Mouse (Mus musculus): ENCODE results near the gene Nudt13.
"Not testable (repeated sequence)": the region's sequence is repeated elsewhere in the genome, so short reads cannot be mapped to it uniquely, and the experiment has no call there.

Nudt13 gene

DNA sequence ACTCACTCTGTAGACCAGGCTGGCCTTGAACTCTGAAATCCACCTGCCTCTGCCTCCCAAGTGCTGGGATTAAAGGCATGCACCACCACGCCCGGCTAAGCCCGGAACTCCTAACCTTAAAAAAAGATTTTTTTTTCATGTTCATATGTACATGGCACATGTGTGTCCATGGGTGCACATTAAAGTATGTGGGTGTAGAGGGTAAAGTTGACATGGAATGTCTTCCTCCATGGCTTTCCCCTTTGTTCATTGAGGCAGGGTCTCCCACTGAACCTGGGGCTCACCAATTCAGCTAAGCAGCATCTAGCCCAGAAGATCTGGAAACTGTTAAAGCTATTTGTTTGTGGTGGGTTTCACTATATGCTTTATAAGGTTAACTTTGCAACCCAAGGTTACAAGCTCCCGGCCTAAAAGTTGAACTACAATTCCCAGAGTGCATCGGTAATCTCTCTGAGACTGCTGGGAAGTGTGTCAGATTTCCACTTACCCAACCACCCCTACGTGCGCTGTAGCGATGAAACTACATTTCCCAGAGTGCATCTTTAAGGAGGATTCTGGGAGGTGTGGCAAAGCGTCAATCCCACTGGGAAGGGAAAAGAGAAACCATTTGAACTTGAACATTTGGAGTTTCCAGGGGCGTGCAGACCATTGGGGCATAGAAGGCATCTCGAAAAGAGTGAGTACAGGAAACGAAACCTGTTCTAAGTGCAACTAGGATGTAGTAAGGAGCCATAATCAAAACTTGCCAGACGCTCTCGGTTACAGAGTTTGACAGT lies at the start of gene Nudt13:
TSS of gene Nudt13 (plus strand) at position 581 of the 776 bp plus-strand sequence.
- peak; percentile 59 for DNase-seq (ENCODE audit: low spot score)

DNA sequence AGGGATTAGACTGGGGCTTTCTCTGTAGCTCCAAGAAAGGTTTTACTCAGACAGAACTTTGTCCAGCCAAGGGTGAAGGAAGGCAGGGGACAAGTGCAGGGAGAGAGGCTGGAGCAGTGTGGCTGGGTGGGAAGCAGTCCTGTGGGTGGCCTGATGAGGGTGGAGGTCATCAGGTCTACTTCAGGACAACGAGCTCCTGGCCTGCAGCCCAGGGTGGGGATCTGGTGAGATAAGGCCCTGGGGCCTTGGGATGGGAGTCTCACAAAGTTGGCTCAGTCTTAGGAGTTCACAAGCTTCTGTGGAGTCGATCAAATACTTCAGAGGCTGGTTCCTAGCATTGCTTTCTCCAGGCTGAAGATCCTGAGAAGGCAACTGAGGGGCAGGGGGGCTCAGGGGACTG lies 49.2 kb upstream of the Nudt13 start:
- no peak for DNase-seq (ENCODE audit: low spot score)

DNA sequence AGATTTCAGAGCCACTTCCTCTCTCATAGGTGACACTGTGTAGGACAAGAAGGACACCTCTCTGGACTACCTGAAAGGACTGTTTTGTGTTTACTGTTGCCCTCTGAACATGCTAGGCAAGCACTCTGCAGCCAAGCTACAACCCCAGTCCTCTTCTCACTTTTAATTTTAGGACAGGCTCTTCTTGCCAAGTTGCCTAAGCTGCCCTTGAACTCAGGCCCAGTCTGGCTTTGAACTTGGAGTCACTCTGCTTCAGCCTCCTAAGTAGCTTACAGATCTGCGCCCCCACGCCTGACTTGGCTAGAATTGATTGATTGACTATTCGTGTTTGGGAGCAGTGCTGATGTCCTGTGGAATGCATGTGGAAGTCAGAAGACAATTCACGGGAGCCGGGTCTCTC lies 48.6 kb upstream of the Nudt13 start:
- DNase-seq (ENCODE audit: low spot score): no peak

DNA sequence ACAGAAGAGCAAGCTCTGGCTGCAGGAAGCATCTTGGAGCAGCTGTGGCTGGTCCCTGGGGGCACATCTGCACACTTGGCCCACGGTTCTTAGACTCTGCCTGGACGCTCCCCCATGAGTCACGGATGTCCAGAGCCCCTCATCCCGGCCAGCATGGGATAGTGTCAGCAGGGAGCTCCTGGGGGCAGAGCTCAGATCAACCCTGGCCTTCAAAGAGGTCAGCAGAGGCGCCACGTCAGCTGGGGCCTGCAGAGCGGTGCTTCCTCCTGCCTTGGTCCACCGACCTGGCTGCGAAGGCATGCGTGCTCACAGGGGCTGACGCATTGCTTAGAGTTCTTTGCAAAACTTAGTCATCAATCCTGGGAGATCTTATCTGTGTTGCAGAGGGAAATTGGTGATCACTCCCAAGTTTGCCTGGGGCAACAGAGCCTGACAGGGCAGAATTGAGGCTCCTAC lies 47.7 kb upstream of the Nudt13 start:
- peak; percentile 34 for DNase-seq (ENCODE audit: low spot score)

DNA sequence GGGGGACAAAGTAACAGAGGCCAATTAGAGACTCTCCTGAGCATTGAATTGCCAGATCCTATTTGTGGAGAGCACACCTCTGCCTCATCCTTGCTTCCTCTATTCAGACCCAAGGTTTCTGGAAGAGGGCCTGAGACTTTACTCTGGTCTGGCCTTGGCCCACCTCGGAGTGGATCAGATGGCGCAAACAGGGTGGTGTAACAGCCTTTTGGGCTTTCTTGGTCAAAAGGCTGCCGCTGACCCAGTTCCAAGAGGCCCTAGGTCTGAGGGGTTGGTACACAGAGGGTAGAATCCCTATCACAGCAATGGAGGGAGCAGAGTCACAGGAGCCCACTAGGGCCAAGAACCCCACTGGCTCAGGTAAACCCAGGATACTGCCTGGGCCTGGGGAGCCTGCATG lies 46.5 kb upstream of the Nudt13 start:
- DNase-seq (ENCODE audit: low spot score): no peak

DNA sequence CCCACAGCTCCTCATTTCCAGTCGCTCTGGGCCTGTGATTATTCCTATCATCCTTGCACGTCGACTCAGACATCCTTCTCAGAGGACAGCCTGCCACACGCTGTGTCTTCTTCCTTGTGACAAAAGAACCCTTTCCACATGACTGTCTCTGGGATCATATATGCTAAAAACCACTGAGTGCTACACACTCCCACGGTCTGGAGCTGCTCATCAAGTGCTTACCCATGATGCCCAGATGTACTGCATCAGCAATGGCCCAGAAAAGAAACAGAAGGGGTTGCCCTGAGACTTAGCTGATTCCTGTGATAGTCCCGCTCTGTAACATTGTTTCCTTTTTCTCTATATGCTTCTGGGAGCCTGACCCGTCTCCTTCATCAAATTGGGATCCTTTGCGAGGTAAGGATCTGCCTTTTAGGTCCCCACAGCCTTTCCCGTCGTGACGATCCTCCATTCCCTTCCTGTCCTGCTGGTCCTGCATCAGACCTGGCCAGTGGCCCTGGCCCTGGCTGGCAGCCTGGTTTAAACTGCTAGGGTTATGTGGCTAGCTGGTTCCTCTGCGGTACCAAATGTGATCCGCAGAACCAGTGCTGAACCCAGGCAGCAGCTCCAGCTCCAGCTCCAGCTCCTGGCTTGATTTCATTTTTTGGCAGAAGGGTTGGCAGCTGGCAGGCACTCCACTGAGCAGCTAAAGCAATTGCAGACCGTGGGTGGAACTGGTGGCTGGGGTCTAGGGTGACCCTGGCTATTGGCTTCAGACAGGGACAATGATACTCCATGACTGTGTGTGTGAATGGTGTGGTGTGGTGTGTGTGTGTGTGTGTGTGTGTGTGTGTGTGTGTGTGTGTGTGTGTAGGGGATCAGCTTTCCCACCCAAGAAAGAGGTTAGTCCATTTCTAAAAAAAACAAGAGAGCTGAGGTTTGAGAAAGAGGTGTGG lies 44.0 kb upstream of the Nudt13 start:
- no peak for DNase-seq (ENCODE audit: low spot score)

DNA sequence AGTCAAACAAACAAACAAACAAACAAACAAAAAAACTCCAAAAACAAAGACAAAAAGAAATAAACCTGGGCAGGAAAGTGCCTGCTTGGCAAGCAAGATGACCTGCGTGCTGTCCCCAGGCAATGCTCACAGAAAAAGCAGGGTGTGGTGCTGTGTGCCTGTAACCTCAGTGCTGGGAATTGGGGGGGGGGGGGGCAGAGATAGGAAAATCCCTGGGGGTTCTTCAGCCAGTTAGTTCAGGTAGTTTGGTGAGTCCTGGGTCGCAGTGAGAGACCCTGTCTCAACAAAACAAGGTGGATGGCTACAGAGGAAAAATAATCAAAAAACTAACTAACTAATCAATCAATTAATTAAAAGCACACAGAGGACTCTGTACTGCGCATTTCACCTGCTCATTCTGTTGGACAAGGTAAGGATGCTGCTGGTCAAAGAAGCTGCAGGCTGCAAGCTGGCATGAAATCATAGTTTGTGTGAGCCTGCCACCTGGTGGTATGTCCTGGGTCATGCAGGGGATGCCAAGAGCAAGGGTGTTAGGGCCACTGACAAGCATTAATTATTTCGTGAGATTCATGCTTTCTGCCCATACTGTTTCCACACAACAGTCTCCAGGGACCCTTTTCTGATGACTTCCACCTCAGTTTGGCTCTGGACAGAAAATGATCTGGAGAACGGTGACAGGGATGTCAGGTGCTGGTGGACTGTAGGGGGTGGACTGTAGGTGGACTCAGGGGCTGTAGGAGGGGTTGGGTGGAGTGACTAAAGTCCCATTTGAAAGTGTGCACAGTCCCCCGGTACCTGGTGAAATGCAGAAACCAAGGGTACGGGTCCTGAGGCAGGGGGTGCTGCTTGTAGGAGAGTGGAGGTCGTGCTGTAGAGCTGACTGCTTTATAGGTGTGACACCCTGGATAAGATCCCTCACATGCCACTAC lies 36.0 kb upstream of the Nudt13 start:
- peak; percentile 81 for DNase-seq (ENCODE audit: low spot score)

DNA sequence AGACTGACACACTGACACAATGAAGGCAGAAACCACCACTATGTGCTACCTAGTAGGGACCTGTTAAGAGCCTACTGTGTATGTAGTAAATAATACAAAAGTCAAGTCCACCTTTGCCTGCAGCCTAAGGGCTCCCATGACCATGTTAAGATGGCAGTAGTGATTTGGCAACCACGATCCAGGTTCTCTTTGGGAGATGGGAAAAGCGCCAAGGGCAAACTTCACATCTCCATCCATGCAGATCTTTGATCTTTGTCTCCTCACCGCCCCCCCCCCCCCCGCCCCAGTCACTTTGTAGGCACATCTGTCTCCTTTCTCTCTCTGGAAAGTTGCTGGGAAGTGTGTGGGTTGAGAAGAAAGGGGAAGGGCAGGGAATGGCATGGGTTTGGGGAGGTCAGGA lies 32.2 kb upstream of the Nudt13 start:
- DNase-seq (ENCODE audit: low spot score): no peak

DNA sequence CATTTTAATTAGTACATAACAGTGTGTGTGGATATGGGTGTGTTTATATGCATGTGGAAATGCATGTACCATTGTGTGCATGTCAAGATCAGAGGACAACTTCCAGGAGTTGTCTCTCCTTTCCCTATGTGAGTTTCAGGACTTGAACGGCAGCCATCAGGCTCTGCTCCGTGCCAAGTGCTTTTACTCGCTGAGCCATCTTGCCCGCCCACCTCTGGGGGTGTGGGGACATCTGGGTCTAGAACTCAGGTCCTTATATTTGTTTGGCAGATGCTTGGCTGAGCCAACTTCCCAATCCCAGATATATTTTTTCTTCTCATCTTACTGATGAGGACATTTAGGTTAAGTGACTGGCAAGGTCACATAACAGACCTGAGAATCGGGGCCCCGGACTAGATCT lies 26.1 kb upstream of the Nudt13 start:
- DNase-seq (ENCODE audit: low spot score): no peak

DNA sequence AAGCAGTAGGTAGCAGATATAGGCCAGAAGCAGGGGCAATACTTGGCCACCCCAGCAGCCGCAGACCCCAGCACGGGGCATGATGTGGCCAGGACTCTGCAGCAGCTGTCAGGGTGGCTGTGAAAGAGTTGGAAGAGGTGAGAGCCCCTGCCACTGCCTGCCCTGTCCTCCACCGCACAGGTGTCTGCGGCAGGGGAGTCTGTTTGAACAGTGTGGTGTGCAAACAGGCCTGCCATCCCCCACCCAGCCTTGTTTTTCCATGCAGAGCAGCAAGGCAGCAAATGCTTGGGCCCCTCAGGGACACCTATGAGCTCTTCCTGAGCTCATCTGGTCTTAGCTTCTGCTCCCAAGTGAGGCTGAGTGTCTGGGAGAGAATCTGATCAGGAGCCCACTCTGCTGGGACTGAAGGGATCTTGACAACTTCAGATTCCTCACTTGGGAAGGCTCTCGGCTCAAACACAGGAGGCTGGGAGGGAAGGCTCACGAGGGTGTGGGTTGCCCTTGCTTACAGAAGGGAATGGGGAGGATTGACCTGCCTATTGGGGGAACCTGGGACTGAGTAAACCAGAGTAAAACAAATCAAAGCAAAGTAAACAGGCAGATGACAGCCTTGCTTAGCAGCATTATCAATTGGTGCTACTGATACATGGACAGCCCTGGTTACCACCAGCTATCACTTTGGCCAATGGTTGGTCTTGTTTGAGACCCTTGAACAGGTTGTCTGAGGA lies 25.3 kb upstream of the Nudt13 start, which contains the start of gene Kcnk16:
TSS of gene Kcnk16 (minus strand) at position 118 of the 728 bp plus-strand sequence.
- DNase-seq (ENCODE audit: low spot score): no peak

DNA sequence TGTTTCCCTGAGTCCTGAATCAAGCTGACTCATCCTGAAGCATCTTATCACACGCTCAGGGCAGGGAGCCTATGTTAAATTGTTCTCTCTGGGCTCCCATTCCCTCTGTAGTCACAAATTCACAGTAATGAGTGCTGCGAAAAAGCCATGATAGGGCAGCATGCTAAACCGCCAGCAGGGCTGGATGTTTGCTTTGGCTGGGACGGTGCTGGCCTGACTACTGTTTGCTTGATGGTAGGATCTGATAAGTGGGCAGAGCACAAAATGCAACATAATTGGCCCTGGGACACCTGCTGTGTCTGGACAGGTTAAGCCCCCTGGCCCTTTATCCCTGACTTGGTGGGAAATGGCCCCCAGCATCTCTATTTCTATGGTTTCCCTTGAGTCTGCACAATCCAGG lies 3.1 kb upstream of the Nudt13 start:
- DNase-seq (ENCODE audit: low spot score): no peak

DNA sequence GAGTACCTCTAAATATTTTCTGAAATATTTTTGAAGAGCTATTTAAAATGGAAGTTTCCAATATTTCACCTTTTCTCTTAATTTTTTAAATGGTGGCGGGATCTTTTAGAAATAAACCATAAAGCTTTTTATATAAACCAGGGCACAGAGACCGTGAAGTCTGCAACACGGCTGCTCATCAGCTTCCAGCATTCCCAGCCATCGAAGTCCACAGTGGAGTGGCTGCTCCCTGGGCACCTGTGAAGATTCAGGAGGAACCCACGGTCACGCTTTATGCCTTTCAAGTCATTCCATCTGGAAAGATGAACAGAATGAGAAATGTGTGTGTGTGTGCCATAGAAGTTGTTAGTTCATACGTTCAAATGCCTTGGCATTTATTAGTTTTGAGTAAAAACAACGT lies 450 bp downstream of the Nudt13 start:
- DNase-seq (ENCODE audit: low spot score): no peak

DNA sequence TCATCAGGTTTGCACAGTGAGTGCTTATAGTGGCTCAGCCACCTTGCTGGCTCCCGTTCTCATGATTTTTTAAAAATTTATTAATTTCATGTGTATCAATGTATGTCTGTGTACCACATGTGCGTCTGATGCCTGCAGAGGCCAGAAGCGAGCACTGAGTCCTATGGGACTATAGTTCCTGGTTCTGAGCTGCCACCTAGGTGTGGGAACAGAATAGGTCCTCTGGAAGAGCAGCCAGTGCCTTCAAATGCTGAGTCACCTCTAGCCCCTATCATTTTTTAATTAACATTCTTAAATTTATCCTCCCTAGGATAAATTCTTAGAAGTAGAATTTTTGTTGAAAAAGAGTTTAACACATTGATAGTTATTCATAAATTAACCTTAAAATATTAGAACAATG lies 3.1 kb downstream of the Nudt13 start:
- no peak for DNase-seq (ENCODE audit: low spot score)

DNA sequence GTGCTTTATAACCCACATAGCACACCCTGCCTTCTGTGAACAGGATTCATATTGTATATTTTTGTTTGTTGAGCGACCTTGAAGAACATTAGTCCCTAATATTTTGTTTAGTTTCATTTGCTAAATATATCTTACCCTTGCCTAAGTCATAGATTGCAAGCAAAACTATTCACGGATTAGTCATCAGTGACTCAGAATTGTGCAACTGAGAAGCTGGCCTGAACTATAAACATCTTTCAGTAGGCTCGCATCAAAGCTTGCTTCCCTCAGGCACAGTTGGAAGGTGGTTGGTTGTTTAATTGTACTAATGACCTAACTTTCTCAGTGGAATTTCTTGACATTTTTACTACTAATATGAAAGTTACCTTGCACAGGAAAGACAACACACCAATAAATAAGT lies 3.6 kb downstream of the Nudt13 start:
- DNase-seq (ENCODE audit: low spot score): no peak

DNA sequence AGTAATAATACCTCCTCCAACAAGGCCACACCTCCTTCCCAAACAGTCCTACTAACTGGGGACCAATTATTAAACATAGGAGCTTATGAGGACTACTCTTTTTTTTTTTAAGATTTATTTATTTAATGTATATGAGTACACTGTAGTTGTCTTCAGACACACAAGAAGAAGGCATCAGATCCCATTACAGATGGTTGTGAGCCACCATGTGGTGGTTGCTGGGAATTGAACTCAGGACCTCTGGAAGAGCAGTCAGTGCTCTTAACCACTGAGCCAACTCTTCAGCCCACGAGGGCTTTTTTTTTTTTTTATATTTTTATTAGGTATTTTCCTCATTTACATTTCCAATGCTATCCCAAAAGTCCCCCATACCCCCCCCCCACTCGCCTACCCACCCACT lies 10.6 kb downstream of the Nudt13 start:
- DNase-seq (ENCODE audit: low spot score): not testable (repeated sequence)

DNA sequence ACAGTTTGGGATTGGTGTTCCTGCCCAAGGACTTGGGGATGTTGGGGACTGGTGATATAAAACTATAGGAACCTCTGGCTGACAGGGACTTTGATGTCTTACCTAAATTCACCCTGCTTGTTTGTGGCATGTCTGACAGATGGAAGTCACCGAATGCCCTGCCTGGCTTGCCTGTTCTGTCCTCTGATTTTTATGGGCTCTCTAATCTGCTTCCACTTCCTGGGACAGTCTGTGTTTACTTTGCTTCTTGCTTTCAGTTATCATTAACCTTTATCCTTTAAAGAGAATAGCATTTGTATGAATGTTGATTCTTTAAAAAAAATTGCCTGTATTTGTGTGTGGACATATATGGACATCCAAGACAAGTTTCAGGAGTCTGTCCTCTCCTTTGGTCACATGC lies 20.6 kb downstream of the Nudt13 start:
- DNase-seq (ENCODE audit: low spot score): no peak

DNA sequence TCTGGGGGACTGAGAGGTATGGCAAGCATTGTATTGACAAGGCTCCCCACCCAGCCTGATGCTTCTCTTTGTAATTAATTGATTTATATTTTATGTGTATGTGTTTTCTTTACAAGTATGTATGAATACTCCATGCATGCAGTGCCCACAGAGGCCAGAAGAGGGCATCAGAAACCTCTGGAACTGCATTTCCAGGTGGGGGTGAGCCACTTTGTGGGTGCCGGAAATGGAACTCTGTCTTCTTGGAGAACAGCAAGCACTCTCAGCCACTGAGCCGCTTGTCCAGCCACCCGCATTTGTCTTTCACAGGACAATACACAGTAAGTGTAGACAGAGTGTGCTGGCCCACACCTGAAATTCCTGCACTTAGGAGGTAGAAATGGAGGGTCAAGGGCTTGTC lies 24.9 kb downstream of the Nudt13 start:
- peak; percentile 46 for DNase-seq (ENCODE audit: low spot score)

DNA sequence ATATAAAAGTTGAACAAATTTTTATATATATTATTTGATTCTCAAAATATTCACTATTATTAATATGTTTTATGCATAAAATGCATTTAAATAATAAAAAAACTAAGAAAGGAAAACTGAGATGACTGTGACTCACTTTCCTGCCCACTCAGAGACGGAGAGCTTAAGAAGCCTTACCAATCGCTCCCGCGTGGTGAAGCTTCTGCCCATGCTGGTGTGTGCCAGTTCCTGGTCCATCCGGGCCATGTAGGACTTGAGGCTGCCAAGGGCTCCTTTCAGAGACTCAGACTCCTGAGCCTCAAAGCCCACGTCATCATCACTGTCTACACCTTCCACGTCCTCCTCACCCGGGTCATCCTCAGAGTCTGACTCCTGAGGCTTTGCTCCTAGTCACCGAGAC lies 29.7 kb downstream of the Nudt13 start:
- no peak for DNase-seq (ENCODE audit: low spot score)

DNA sequence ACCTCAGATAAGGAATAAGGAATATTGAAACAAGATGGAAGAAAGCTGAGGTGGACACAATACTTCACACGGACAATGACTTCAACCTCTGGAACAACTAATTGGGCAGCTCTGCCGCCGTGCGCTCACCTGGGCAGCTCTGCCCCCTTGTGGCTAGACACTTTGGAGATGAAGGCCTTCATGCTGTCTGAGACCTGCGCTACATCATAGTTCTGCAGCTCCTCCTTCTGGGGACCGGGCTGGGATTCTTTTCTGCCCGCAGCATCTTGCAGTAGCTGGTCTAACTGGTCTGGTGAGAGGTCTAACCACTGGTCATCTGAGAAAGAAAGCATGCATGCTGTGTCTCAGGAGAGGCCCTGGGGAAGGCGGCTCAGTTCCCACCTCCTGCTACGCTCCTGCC lies 34.0 kb downstream of the Nudt13 start:
- DNase-seq (ENCODE audit: low spot score): peak; percentile 75

DNA sequence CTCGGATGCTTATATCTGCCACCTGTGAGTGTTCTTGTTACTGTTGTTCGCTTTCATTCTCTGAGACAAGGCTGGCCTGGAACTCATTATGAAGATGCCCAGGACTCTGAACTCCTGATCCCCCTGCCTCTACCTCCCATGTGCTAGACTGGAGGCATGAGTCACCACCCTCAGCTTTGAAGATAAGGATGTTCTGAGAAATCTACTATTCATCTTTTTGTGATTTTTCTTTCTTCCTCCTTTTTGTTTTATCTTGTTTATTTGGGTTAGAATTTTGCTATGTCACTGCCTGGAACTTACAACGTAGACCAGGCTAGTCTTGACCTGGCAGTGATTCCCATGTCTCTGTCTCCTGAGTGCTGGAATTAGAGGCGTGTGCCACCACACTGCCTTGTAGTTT lies 36.8 kb downstream of the Nudt13 start:
- no peak for DNase-seq (ENCODE audit: low spot score)

DNA sequence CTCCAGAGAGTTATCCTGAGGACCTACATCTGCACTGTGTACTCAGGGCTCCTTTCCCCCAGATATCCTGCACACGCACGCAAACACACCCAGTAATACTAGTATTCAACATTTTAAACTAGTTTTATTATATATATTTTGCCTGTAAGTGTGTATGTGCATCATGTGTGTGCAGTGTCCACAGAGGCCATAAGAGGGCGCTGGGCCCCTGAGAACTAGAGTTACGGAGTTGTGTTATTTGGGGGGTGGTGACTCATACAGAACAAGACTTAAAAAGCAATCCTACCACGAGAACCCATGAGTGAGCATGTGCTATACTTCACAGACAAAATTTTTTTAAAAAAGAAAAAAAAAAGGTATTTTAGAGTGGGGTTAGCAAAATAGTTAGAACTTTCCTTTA lies 44.9 kb downstream of the Nudt13 start:
- no peak for DNase-seq (ENCODE audit: low spot score)

Data from urinary bladder, postnatal 25 days (tissue).